Mouse (Mus musculus) cerebellum, postnatal 36 days (tissue): ENCODE measurements around the gene Bean1.
"Not testable (repeated sequence)": the region's sequence is repeated elsewhere in the genome, so short reads cannot be mapped to it uniquely, and the experiment has no call there.

ENCODE experiments used
- DNase-seq, 2 experiments: peaks; one replicate each; pipeline ENCODE4 v3.0.0; 2021 to 2022; ENCODE audit warnings: mixed read lengths in 2 of 2

Gene Bean1

DNA sequence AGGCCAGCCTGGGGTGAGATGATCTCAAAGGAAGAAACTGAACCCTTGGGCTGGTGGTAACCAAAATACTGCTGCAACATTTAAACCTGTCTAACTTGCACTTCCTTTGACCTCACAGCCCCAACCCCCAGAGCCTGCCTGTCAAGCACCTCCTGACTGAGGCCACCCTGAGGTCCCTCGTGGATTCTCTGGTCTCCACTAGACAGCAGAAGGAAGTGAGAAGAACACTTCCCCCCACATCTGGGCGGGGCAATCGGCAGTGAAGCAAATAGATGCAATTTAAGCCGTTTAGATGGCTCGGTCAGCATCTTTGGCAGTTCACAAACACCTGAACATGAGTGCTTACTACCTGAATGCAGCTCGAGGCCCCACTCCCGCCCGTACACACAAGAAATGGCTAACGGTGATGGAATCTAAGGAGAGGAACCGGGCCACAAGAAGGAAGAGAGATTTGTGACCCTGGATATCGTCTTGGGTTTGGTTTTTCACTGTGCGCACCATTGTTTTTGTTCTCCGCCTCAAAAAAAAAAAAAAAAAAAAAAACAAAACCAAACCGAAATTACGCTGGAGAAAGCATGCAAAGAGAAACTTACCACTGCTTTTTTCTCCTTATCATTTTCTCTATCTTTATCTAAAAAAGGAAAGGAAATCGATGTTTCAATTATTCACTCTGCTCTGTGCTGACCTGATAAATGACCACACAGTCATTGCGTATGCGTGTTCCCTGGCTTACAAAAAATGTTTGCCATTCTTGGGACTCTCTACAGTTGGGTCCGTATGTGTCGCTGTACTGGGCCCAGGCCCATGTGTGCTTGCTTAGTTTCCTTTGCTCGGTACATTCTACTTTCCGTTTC lies 77.0 kb downstream of the Bean1 start:
- DNase-seq: no peak

DNA sequence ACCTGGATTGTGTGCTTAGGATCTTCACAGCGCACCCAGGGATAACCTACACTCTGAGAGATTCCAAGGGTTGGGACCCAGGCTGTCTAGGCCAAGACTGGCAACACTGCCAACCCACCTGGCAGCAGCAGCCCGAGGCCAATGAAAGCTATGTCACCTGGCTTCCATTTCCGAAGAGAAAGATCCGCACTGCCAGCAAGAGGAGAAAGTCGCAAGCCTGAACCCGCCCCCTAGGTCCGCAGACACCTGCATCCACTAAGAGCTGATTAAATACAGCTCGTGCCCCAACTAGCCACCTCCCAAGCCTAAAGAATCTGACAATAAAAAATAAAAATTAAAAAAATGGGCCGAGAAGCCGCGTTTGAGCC lies 77.7 kb downstream of the Bean1 start:
- peak; percentile 29 to 31 for DNase-seq

- DNase-seq: peak; percentile 66 to 71
Observed at GRCm38 (mm10) chr8:104248276-104248675, 78.0 kb downstream of the Bean1 start, which contains the start of gene Tk2. Tk2 (minus strand) TSS chr8:104248558.

- no peak for DNase-seq
Observed at GRCm38 (mm10) chr8:104249442-104249996, 79.3 kb downstream of the Bean1 start.

GRCm38 (mm10) chr8:104250439-104251367 lies 80.5 kb downstream of the Bean1 start, which contains the start of gene Cklf:
Cklf (plus strand) TSS chr8:104250861.
- DNase-seq: peak; percentile 75 to 77

GRCm38 (mm10) chr8:104251461-104251860 lies 81.2 kb downstream of the Bean1 start:
- DNase-seq: no peak

DNA sequence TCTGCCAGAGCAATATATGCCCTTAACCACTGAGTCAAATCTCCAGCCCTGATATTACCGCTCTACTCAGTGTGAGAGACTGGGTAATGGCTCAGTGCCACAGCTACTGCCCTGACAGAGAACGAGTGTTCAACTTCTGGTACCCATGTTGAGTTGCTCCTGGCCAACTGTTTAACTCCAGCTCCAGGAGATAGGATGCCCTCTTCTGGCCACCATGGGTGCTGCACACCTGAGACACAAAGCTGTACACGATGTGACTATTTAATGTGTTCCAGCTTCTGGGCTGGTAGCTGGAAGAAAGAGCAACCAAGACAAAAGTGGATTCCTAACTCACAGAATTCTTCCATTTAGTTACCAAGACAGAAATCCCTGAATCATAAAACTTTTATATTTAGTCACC lies 82.8 kb downstream of the Bean1 start:
- DNase-seq: no peak

DNA sequence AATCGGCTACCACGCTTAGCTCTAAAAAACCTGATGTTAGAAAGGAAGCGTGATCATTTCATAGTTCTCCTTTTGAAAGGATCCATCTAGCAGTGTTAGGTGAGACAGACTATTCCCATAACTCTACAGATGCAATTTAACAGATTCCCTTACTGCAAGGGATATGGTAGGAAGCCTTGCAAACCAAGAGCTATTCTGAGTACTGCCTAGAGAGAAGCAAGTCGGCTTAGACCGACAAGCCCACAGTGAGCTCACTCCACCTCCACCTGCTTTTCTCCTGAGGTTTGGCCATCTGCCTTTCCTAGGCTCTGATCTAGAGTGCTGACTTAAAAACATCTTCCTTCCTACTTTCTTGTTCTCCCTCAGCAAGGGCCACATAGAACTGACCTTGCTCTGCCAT lies 91.6 kb downstream of the Bean1 start:
- not testable (repeated sequence) for DNase-seq

- DNase-seq: not testable (repeated sequence)
Observed at GRCm38 (mm10) chr8:104264271-104264935, 94.2 kb downstream of the Bean1 start.

GRCm38 (mm10) chr8:104268368-104268767 lies 98.1 kb downstream of the Bean1 start:
- no peak for DNase-seq
